Mouse (Mus musculus): Measurements from ENCODE around the gene Slc35e3.

The Slc35e3 gene

DNA sequence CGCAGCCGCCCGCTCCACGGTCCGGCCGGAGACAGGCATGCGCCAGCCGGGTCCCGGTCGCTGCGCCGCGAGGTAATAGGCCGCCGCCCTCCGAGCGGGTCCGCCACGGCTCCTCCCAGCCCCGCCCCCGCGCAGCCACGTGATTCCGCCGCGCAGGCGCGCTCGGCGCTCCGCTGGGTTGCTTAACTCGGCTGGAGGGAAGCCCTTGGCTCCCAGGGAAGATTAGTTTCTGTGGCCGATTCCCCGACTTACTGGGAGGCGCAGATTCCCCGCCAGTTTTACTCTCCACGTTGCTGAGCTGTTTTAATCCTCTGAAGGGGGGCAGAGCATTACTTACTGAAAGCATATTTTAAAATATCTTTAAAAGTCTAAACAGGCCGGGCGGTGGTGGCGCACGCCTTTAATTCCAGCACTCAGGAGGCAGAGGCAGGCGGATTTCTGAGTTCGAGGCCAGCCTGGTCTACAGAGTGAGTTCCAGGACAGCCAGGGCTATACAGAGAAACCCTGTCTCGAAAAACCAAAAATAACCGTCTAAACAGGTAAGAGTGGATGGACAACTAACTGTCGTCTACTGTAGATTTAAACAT lies at the start of gene Slc35e3:
Gene Slc35e3 (minus strand): TSS at position 69 of the 587 bp plus-strand sequence.
- peak; percentile 89 for DNase-seq (ENCODE audit: low spot score)

DNA sequence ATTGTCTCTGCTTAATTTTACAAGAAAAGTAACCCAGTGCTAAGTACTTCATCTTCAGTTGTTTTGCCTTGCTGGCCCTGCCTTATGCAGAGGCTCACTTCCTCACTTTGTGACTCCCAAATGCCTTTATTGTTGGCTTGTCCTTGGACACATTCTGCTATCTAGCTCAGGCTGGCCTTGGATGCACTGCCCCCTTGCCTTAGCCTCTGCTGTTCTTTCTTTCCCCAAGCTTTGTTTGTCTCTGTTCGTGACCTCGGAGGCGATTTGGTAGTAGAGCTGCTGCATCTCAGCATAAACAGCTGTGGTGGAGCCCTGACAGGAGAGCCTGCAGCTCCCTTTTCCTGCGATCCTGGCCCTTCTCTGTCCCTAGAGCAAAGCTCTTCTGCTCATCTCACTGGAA lies 49.0 kb upstream of the Slc35e3 start:
- no peak for DNase-seq (ENCODE audit: low spot score)

DNA sequence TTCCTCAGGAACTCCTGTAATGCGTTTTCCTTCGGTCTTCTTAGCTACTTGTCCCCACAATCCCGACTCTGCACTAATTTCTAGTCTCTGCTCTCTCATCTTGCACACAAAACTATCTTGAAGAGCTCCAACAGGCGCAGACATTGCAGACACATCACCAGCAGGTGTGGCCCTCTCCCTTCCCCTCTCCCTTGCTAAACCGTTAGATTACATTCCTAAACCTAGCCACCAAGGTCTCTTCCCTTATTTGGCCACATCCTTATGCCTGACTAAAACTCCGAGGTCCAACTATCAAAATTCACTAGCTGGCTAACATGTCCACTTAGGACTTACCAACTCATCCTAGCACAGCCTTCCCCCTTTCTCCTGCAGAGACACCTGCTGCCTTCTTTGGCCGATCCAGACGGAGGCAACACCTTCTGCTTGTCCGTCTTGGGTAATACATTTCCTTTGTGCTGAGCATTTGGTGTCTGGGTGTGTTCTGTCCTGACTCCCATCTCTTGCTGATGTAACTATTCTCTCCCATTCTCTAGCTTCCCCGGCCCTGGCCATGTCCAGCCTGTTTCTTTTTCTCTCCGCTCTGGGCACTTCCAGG lies 47.4 kb upstream of the Slc35e3 start:
- no peak for DNase-seq (ENCODE audit: low spot score)

DNA sequence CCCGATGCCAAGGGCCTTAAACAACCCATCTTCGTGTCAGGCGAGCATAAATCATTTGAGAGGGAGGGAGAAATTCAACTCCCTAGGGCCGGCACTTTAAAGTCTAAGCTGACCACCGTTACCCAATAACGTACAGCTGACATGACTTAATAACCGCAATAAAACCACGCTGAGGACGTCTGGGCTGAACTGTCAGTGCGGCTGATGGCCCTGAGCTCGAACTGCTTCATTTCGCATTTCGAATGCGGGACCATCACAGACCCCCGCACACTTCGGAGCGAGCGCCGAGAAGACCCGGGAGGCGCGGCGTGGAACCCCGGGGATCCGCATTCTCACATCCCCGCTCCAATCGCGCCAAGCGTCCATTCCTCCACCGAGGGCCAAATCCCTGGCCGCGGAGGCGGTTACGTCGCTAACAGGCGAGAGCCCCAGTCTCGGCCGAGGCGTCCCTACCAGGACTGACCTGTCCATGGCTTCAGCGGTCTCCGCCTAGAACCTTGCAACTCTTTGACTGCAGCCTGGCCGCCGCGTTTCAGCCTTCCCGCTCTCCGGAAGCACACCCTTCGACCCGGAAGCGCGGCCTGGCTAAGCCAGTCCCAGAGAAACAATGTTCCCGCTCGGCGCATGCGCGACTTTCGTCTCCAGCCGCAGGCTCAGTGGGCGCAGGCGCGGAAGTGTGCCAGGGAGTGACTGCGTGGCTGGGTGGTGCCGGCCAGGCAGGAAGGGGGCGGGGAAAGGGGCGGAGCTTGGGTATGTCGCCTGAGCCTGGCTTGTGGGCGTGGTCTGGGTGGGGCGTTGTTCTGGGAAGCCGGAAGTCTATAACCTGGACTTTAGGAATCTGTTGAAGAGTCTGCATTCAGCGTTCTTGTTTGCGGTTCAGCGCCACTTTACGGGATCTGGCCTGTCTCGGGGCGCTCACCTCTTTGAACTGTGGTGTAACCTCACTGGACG lies 46.3 kb upstream of the Slc35e3 start, which contains the start of gene Nup107:
Gene Nup107 (minus strand): TSS at position 565 of the 951 bp plus-strand sequence.
- DNase-seq (ENCODE audit: low spot score): peak; percentile 100

DNA sequence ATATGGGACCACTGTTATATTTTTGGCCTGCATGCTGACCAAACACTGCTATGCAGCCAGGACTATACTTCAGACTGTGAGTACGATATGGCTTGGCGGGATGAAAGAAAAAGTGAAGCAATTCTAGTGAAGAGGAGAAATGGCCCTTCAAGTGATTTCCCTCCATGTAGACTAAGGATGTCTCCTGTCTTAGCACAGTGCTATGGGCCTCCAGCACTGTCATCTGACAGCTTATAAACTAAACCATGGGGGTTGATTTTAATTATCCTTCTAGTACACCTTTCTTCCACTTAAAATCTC lies 45.0 kb upstream of the Slc35e3 start:
- DNase-seq (ENCODE audit: low spot score): no peak

DNA sequence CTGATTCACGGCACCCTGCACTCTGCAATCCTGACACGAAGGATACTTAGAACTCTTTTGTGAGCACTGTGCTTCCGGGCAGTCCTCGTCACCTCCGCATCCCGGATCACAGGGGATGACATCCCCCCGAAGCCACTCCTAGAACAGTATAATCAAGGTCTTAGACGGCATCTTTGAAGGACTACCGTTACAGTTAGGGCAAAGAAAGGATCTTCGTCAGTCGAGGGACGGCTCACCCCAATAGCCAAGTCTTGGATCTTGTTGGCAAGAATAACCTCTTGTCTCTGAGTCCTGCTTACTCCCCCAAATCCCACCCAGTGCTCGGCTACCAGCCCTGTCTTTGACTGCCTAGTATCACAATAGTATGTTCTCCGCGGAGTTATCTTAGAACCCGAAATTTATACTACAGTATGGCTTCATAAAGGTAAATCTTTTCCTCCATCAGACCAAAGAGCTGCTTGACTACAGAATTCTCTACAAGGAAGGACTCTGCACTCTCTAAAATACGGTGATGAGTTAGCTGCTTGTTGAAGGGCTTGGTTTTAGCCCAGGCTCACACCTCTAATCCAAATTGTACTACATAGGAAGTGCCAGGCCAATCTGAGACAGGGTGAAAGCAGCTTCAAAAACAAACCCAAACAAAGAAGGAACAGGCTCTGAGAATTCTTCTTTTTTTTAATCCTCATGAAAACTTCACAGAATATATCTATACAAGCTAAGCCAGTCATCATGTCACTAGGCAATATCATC lies 44.4 kb upstream of the Slc35e3 start:
- DNase-seq (ENCODE audit: low spot score): no peak

DNA sequence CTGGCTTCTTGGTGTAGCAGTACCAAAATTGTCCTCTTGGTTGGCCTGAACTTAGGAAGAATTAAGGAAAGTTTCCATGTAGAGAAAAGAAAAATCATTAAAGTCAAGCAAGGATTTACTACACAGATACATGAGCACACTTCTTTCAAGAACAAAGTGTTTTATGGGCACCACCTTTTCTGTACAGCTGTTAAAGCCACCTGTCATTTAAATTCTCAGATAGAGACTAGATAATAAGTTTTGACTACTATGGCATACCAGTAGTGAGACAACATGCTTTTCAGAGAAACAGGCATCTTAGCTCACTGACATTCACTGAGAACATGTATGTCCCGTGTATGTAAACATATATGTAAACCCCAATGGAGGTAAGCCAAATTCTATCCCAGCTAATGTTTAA lies 43.8 kb upstream of the Slc35e3 start:
- DNase-seq (ENCODE audit: low spot score): no peak

DNA sequence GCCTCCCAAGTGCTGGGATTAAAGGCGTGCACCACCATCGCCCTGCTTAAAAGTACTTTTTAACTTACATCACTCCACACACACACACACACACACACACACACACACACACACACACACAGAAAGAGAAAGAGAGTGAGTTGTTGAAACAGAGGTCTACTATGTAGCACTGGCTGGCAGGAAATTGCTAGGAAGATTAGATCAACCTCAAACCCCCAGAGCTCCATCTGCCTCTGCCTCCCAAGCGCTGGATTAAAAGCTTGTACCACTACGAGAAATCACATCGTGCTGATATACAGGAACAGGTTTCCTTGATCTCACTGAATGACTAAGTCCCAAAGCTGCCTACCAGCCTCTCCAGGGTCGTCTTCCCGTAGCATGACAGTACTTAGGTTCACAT lies 38.5 kb upstream of the Slc35e3 start:
- DNase-seq (ENCODE audit: low spot score): no peak

DNA sequence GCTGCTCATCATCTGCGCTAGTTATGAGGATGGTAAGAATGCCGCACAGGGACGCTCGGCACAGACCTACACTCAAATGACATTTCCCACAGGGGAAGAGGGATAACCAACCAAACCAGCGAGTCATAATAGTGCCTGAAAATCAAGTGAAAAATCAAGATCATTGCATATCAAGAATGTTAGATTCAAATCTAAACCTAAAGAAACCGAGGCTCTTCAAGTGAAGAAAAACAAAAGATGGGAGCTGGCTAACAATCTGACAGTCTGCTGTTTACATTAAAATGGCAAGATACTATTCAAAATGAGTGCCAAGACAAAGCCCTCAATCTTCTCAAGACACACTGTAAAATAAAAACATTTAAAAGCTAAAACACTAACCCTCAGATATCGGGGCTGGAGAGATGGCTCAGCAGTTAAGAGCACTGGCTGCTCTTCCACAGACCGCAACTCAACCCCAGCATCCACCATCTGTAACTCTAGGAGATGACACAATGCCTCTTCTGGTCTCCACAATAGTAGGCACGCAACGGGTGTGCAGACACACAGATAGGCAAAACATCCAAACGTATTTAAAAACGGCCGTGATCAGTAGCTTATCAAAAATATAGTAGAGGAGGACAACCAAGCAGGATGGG lies 37.7 kb upstream of the Slc35e3 start:
- no peak for DNase-seq (ENCODE audit: low spot score)

DNA sequence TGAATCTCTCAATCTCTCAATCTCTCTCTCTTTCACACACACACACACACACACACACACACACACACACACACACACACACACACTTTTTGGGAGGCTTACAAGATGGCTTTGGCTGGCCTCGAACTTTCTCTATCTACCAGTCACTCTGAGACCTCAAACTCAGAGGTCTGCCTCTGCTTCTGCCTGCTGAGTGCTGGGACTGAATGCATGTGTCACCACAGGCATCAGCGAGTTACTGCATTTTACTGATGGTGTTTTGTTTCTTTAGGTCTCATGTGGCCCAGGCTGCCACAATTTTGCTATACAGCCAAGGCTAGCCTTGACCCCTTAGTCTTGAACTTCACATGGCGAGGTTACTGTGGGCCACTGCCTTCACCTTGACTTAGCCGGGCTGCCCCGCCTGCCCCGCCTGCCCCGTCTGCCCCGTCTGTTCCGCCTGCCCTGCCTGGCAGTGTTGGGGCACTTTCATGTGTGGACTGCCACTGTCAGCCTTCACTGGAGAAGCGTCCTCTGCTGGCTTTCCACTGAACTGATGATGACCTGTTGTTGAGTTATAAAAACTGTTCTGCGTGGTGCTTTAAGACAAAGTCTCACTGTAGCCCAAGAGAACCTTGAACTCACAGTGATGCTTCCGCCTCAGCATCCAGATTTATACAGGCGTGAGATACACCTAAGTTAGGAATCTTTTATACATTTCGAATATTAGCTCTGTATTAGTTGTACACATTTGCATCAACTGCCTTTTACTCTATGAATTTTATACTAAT lies 36.5 kb upstream of the Slc35e3 start:
- DNase-seq (ENCODE audit: low spot score): no peak

DNA sequence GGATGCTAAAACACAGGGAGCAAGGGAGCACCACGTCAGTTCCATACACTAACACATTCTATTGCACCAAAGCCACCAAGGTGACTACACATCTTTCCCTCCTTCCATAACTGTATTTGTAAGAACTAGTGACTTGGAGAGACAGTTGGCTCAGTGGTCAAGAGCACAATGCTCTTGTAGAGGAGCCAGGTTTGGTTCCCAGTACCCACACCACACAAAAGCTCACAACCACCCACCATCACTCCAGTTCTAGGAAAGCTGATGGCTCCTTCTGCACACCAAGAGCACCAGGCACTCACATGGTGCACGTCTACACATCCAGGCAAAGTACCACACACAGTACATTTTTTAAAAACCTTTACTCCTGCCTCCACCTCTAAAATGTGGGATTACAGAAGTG lies 35.9 kb upstream of the Slc35e3 start:
- DNase-seq (ENCODE audit: low spot score): no peak

DNA sequence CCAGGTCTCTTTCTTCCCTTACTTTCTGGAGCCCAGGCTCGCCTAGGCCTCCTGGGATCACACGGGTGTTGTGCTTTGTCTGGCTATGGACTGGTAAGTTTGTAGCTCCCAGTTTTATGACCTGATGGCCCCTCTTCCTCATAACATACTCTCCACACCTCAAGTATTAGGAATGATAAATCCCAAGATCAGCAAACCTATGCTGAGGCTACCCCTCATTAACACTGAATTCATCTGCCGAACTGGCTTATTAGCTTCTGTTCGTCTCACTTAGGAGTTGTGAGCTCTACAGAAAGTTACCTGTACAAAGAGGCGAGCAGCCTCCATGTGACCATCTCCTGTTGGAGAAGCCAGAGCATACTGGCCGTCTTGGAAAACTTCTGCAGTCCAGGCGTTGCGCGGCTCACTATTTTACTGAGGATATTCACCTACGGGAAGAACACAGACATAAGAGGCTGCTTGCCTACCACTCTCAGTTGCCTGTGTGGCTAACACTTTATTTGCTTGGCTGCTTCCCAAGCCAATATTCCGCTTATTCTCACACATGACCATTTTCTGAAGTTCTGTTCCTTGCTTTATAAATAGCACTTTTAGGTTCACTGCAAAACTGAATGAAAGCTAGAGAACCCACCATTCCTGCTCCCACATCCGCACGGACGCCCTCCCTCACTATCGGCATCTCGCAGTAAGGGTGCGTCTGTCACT lies 35.0 kb upstream of the Slc35e3 start:
- DNase-seq (ENCODE audit: low spot score): no peak

DNA sequence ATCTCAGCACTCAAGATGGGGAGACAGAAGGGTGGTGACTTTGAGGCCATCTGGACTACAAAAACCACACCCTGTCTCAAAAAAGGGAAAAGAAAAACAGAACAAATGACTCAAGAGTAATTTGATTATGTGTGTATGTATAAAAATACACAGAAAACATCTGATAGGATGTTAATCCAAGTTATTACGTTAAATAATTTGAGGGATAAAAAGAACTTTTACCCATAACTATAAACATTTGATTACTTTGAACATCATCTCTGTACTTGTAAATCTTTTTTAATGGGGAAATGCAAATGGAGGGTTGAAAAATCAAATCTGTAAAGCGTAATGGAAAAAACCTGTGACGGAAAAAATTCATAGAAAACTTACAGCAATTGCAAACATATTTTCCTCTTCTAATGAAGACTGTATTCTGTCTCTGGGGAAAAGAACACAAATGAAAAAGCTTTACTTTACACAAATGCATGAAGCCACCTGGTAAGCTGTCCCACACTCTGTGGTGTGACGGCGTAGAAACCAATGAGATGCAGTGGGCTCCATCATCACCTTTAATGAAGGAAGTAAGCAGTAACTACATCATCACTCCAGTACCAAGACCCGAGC lies 34.2 kb upstream of the Slc35e3 start:
- DNase-seq (ENCODE audit: low spot score): no peak

DNA sequence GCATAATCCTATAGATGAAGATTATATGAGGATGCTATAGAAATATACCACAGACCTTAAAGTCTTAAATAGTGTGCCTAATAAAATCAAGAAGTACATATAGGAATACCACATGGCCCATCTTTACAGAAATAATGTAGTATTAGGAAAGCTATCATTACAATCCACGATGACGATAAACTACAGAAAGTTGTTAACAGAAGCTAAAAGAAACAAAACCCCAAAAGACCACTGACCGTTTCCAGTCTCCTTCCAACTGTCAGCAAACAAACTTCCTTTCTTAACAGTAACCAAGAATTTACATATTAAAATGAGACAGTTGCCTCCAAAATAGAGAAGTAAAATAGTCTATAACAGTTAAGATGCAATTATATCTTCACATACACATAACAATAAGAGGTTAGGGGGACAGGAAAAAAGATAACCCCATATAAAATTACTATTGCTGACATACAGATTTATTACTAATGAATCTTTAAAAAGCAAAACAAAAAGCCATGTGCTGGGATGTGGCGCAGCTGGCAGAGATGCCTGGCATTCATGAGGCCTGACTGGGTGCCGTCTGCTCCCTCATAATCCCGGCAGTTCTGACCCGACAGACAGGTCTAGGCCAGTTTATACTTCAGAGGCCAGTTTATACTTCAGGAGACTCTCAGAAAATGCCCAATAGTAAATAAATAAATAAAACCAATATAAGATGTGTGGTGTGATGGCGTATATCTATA lies 33.6 kb upstream of the Slc35e3 start:
- no peak for DNase-seq (ENCODE audit: low spot score)

DNA sequence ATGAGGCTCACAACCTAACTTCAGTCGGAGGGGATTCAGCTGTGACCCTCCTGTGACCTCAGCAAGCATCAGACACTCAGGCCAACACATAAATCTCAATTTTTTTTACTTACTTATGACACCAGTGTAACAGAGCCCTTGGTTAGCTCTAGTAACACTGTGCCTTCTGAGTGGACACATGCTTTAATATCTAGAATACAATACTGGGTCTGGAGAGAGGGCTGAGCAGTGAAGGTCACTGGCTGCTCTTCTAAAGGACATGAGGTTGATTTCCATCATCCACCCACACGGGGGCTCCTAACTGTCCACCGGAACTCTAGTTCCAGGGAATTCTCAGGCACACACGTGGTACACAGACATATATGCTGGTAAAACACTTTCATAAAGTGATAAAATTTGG lies 32.8 kb upstream of the Slc35e3 start:
- DNase-seq (ENCODE audit: low spot score): no peak

DNA sequence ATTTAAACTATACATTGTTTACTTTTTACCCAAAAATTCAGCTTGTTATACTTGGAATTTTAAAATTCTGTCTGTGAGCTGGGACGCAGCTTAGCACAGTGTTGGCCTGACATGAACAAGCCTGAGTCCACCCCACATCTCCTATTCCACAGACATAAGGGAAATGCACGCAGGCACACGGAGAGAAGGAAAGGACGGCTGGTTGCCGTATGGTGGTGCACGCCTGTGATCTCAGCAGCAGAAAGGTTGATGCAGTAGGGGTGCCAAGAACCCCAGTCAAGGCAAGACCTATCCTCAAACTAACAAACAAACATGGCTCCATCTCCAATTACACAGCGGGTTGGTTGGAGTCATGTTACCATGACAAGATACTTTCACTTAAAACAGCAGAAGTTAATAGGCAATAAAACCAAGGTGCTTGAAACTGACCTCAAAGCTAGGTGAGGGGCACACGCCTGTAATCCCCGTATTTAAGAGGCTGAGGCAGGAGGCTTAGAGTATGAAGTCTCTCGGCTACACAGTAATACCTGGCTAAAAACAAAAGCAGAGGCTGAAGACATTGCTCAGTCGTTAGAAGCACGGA lies 32.3 kb upstream of the Slc35e3 start:
- no peak for DNase-seq (ENCODE audit: low spot score)

DNA sequence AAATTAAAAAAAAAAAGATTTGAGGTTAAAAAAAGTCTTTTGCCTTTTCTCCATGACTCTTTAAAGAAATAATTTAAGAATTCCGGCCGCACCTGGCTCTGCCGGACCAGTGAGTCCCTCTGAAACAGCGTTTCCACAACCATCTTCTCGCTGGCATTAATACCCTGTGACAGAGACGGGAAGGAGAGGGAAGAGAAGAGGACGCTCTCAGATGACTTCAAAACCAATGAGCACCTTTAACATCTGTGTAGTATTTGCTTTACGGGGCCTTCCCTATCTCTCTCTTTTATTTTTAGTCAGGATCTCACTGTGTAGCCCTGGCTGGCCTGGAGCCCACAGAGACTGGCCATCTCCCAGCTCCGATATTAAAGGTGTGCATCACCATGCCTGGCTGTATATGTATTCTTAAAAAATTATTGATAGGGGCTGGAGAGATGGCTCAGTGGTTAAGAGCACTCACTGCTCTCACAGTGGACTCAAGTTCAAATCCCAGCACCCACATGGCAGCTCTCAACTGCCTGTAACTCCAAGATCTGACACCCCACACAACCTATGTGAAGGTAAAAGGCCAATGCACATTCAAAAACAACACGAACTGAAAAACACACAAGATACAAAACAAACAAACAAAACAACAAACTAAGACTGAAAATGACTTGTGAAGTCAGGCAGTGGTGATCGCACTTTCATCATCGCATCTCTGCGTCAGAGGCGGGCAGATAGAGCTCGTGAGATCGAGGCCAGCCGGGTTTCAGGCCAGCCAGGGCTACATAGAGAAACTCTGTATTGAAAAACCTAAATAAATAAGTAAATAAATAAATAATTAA lies 31.5 kb upstream of the Slc35e3 start:
- no peak for DNase-seq (ENCODE audit: low spot score)

DNA sequence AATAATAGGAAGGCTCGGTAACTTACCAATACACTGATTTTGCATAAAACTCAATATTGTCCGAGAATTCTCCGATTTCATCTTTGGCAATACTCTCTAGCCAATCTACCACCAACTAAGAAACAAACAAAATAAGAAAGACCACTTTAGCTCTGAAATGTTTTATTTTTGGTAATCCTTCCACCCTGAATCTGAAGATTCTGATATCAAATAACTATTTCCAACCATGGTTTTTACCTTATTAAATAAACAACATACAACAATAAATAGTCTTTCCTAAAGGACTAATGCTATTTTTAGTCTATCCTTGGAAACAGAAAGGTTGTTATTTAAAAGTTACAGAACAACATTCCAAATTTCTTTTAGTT lies 30.9 kb upstream of the Slc35e3 start:
- DNase-seq (ENCODE audit: low spot score): no peak
